Mouse (Mus musculus) myocyte (in vitro differentiated cells): ENCODE data around the gene Ddx54. TPM values are rescaled to one million over a fixed set of nuclear protein-coding genes. Genes with fewer than 3 reads are reported as not detected.

Source experiments
- H3K27me3 ChIP-seq: one replicate; pipeline ENCODE4 v1.6.1; 2011; ENCODE audit not compliant: control insufficient read depth, insufficient read depth, insufficient read length
- H3K36me3 ChIP-seq: one replicate; pipeline ENCODE4 v1.6.1; 2011; ENCODE audit not compliant: control insufficient read depth, insufficient read depth
- H3K4me2 ChIP-seq: one replicate; pipeline ENCODE4 v1.6.1; 2011; ENCODE audit warnings: low read depth, control low read depth
- H3K4me3 ChIP-seq: one replicate; pipeline ENCODE4 v1.5.1; 2011; ENCODE audit warnings: mild to moderate bottlenecking, control low read depth, moderate library complexity
- H3K79me2 ChIP-seq: one replicate; pipeline ENCODE4 v1.6.1; 2011; ENCODE audit not compliant: control insufficient read depth, insufficient read depth
- H3ac ChIP-seq: one replicate; pipeline ENCODE4 v1.6.1; 2011; ENCODE audit not compliant: control insufficient read depth, insufficient read length
- CEBPB ChIP-seq: IDR thresholded peaks from 2 replicates; pipeline ENCODE4 v1.6.1; 2011; ENCODE audit warnings: mild to moderate bottlenecking, moderate library complexity; ENCODE audit not compliant: poor library complexity, insufficient read depth, severe bottlenecking
- E2F4 ChIP-seq: IDR thresholded peaks from one replicate; pipeline ENCODE4 v1.6.1; 2011; ENCODE audit warnings: mild to moderate bottlenecking, control low read depth, moderate library complexity; ENCODE audit not compliant: insufficient read depth
- MAX ChIP-seq: IDR thresholded peaks from one replicate; pipeline ENCODE4 v1.6.1; 2011; ENCODE audit warnings: low read depth, mild to moderate bottlenecking, control low read depth
- MYOD1 ChIP-seq, 3 experiments: IDR thresholded peaks; one replicate each; pipeline ENCODE4 v1.6.1; 2011; ENCODE audit warnings: control low read depth in 2 of 3, low read depth in 2 of 3, mild to moderate bottlenecking in 2 of 3, moderate library complexity in 1 of 3; ENCODE audit not compliant: insufficient read length in 2 of 3, control insufficient read depth in 1 of 3
- MYOG ChIP-seq, 3 experiments: IDR thresholded peaks; one replicate each; pipeline ENCODE4 v1.6.1; 2011; ENCODE audit warnings: control low read depth in 2 of 3, low read depth in 2 of 3, mild to moderate bottlenecking in 2 of 3; ENCODE audit not compliant: insufficient read length in 2 of 3, control insufficient read depth in 1 of 3, insufficient read depth in 1 of 3
- POLR2A ChIP-seq: IDR thresholded peaks from one replicate; pipeline ENCODE4 v1.6.1; 2011; ENCODE audit warnings: low read depth, mild to moderate bottlenecking, control low read depth, moderate library complexity; ENCODE audit not compliant: insufficient read length
- POLR2AphosphoS2 ChIP-seq: IDR thresholded peaks from one replicate; pipeline ENCODE4 v1.6.1; 2011; ENCODE audit warnings: low read depth, control low read depth; ENCODE audit not compliant: insufficient read length
- REST ChIP-seq: IDR thresholded peaks from one replicate; pipeline ENCODE4 v1.6.1; 2011; ENCODE audit warnings: mild to moderate bottlenecking, control low read depth, moderate library complexity; ENCODE audit not compliant: insufficient read depth, insufficient read length
- SRF ChIP-seq: IDR thresholded peaks from one replicate; pipeline ENCODE4 v1.6.1; 2011; ENCODE audit warnings: low read depth; ENCODE audit not compliant: control insufficient read depth, insufficient read length
- TCF12 ChIP-seq: IDR thresholded peaks from one replicate; pipeline ENCODE4 v1.6.1; 2011; ENCODE audit warnings: mild to moderate bottlenecking, control low read depth; ENCODE audit not compliant: poor library complexity, insufficient read depth, severe bottlenecking
- TCF3 ChIP-seq: IDR thresholded peaks from one replicate; pipeline ENCODE4 v1.6.1; 2011; ENCODE audit warnings: low read depth, control low read depth; ENCODE audit not compliant: insufficient read length
- USF1 ChIP-seq: IDR thresholded peaks from one replicate; pipeline ENCODE4 v1.6.1; 2011; ENCODE audit warnings: low read depth, mild to moderate bottlenecking, control low read depth, moderate library complexity
- polyA plus RNA-seq: library from polyadenylated mRNA; unstranded; fragments of >200 nt; fragmentation: generic; extraction: Trizol; gene quantifications from one replicate; pipeline ENCODE4 v1.2.1, GENCODE M21; 2012; ENCODE audit warnings: missing spikeins

The Ddx54 gene
- polyA plus RNA-seq, 1 experiment = 56.3 TPM

DNA sequence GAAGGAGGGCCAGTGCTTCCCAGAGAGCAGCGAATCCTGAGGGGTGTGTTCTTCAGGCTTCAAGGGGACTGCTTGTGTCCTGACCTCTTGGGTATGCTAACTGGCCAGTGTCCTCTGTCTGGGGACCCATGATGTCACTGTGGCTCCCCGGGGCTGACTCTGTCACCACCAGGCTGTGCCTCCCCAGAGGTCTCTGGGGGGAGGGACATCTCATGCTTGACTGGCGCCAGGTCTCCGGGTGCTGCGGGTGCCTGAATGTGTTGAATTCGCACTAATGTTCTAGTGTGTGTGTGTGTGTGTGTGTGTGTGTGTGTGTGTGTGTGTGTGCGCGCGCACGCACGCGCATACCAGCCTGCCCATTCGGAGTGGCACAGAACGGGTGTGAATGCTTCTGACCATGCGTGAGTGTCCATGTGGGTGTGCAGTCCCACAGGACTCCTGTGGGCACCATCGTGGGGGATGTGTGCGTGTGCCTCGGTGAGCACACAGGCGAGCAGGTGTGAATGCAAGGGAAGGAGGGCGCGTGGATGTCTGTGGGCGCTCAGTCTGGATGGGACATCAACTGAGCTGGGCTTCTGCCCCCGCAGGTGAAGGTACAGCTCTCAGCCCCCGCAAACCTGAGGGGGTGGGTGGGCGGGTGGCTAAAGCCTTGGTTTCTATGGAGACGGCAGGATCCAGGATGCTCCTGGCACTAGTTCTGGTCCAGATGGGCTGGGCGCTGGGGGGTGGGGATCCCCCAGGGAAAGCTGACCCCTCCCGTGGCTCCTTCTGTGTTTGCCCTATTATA, 40.6 kb downstream of the Ddx54 start:
- Histone ChIP-seq H3K4me3 (no peak overlapping the region), H3K79me2 (no peaks in the 10 kb centered on the region), H3ac (no peak overlapping the region), H3K36me3 (no peaks in the 10 kb centered on the region), H3K4me2 (no peak overlapping the region), H3K27me3 (peaks cover 69% of the 10 kb centered on the region)
- TF ChIP-seq TCF12 (no peak), POLR2A (no peak), CEBPB (no peak), E2F4 (no peak), POLR2AphosphoS2 (no peak), REST (no peak)

DNA sequence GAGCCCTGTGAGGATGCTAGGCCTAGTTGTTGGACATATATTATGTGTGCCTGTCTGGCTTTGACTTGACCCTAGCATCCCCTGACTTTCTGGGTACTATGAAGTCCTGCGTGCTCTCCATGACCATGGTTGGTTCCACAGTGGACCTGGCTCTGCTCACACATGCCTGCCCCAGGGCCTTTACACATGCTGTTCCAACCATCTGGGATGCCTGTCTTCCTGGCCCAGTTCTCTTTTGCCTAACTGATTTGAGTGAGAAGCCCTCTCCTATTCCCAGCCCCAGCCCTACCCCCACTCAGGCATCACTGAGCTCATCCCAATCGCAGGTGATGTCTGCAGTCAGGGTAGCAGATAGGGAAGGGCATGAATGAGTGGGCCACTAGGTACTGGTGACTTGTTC, 41.3 kb downstream of the Ddx54 start:
- H3K79me2 ChIP-seq = no peaks in the 10 kb centered on the region
- TF ChIP-seq MAX (no peak), MYOD1 (IDR thresholded peaks at IDR 0.05; ENCODE audit: control insufficient read depth in 1 of 3, insufficient read length in 2 of 3, low read depth in 2 of 3) (no peak), REST (no peak), CEBPB (no peak)
- H3K4me2 ChIP-seq = no peak overlapping the region
- no peaks in the 10 kb centered on the region for H3K36me3 ChIP-seq
- peaks cover 71% of the 10 kb centered on the region for H3K27me3 ChIP-seq
- no peak overlapping the region for H3K4me3 ChIP-seq
- no peak overlapping the region for H3ac ChIP-seq

DNA sequence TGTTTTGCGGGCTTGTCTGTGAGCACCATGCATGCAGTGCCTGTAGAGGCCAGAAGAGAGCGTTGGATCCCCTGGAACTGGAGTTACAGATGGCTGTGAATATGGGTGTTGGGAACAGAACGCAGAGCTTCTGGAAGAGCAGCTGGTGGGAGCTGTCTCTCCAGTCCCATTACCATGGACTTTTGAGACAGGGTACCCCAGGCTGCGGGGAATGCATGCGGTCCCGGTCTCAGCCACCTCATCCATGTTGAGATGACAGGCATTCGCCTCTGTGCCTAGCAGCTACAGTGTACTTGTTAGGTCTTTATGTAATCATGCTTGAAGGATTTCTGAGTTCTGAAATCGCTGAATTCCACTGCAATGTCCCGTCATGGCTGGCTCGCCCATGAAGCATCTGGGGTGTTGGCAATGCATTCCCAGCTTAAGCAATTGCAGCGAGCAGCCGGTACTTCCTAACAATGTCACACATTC, 43.8 kb downstream of the Ddx54 start:
- H3ac ChIP-seq = no peak overlapping the region
- no peak overlapping the region for H3K4me2 ChIP-seq
- no peak for TF ChIP-seq MAX
- TF ChIP-seq TCF12 = no peak
- no peak for TF ChIP-seq REST
- no peak for TF ChIP-seq USF1
- H3K27me3 ChIP-seq = peaks cover 59% of the 10 kb centered on the region
- no peak overlapping the region for H3K4me3 ChIP-seq
- H3K79me2 ChIP-seq = no peaks in the 10 kb centered on the region
- no peaks in the 10 kb centered on the region for H3K36me3 ChIP-seq

- Histone ChIP-seq H3K27me3 (peaks cover 66% of the 10 kb centered on the region), H3K4me3 (no peak overlapping the region), H3K4me2 (no peak overlapping the region), H3K36me3 (no peaks in the 10 kb centered on the region), H3K79me2 (no peaks in the 10 kb centered on the region), H3ac (no peak overlapping the region)
- no peak for TF ChIP-seq SRF
- no peak for TF ChIP-seq POLR2A
- no peak for TF ChIP-seq MYOG (IDR thresholded peaks at IDR 0.05; ENCODE audit: control insufficient read depth in 1 of 3, insufficient read depth in 1 of 3, insufficient read length in 2 of 3, low read depth in 2 of 3)
- TF ChIP-seq TCF12 = no peak
- TF ChIP-seq POLR2AphosphoS2 = no peak
- no peak for TF ChIP-seq E2F4
- no peak for TF ChIP-seq TCF3
- TF ChIP-seq MAX = no peak
- no peak for TF ChIP-seq MYOD1 (IDR thresholded peaks at IDR 0.05; ENCODE audit: control insufficient read depth in 1 of 3, insufficient read length in 2 of 3, low read depth in 2 of 3)
- no peak for TF ChIP-seq USF1
Measured at GRCm38 (mm10) chr5:120660816-120661215, 48.3 kb downstream of the Ddx54 start.

- Histone ChIP-seq H3K27me3 (peaks cover 45% of the 10 kb centered on the region), H3K36me3 (no peaks in the 10 kb centered on the region)
- TF ChIP-seq MAX (no peak), REST (no peak), USF1 (no peak), TCF12 (no peak), SRF (no peak), CEBPB (no peak), POLR2A (no peak)
Measured at GRCm38 (mm10) chr5:120664888-120665287, 52.3 kb downstream of the Ddx54 start.

DNA sequence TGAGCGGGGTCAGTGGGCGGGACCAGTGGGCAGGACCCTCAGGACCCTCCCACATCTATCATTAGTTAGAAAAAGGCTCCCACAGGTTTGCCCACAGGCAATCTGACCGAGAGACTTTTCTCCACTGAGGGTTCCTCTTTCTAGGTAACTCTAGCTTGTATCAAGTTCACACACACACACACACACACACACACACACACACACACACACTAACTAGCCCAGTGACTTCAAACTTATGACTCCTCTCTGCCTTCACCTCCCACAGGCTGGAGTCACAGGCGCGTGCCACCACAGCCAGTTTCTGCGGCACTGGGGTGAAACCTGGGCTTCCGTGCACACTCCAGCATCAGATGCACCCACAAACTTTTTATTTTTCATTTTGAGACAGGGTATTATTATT, 56.2 kb downstream of the Ddx54 start:
- peaks cover 29% of the 10 kb centered on the region for H3K27me3 ChIP-seq
- H3K4me3 ChIP-seq = no peak overlapping the region
- H3K79me2 ChIP-seq = no peaks in the 10 kb centered on the region
- no peak overlapping the region for H3ac ChIP-seq
- TF ChIP-seq TCF12 = no peak
- no peak for TF ChIP-seq POLR2AphosphoS2
- no peak for TF ChIP-seq POLR2A
- no peak for TF ChIP-seq CEBPB
- no peak for TF ChIP-seq MAX
- no peak for TF ChIP-seq E2F4
- no peak for TF ChIP-seq SRF
- TF ChIP-seq USF1 = no peak
- TF ChIP-seq MYOD1 (IDR thresholded peaks at IDR 0.05; ENCODE audit: control insufficient read depth in 1 of 3, insufficient read length in 2 of 3, low read depth in 2 of 3) = no peak
- TF ChIP-seq MYOG (IDR thresholded peaks at IDR 0.05; ENCODE audit: control insufficient read depth in 1 of 3, insufficient read depth in 1 of 3, insufficient read length in 2 of 3, low read depth in 2 of 3) = no peak
- TF ChIP-seq TCF3 = no peak
- no peak for TF ChIP-seq REST
- H3K4me2 ChIP-seq = no peak overlapping the region
- H3K36me3 ChIP-seq = no peaks in the 10 kb centered on the region

More at GRCm38 (mm10) chr5:120664888-120665287, 52.3 kb downstream of the Ddx54 start:
- Histone ChIP-seq H3ac (no peak overlapping the region), H3K79me2 (no peaks in the 10 kb centered on the region), H3K4me3 (no peak overlapping the region), H3K4me2 (no peak overlapping the region)
